Mouse (Mus musculus): Measurements from ENCODE around the gene Car2.

The Car2 gene

DNA sequence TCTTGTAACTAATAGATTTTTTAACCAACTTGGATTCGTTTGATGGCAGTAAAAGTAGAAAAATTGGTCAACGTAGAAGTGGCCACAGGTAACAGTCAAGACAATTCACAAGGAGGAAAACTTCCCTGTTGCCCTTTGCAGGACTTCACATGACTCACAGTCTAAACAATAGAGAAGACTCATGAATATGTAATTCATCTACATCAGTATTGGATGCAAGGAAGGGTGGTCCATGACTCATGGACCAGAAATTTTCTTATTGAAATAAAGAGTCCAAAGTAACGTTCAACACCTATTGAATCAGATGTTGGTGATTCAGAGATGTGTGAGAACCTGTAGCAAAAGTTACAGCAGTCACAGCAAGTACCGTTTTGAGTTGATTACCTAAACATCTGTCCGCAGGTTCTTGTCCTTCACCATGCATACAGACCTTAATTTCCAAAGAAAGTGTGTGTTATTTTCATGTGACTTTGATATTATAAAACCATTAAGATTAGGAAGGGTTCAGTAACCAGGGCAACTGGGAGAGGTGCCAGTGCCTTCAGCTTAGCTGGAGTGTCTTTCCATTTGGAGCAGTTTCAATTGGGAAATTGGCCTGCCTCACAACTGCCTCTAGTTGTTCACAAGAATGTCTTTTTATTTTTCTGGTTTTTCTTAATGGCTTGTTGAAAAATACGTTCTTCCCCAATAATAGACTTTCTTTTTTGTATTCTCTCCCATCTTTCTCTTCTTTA is 62.2 kb downstream of the Car2 start:
- no peak for DNase-seq (ENCODE audit: low spot score)

GRCm38 (mm10) chr3:14950031-14950430 is 64.0 kb downstream of the Car2 start:
- no peak for DNase-seq (ENCODE audit: low spot score)
